Mouse (Mus musculus) mouse embryonic stem cell (cell line): ENCODE results near the gene Ubac2.

Source experiments
- in situ Hi-C, 2 experiments: fragments of 300-500 bp; cut with MboI; formaldehyde crosslinking; loops; 1 replicate in 1 of 2; 3 replicates in 1 of 2; pipeline ENCODE4 v1.14.3; 2019 to 2020; ENCODE audit warnings: low sequenced_read_pairs in 2 of 2, low pct_unique_long_range_greater_than_20kb in 1 of 2, mixed read lengths in 1 of 2; ENCODE audit not compliant: unreplicated experiment in 1 of 2

Gene Ubac2

GRCm38 (mm10) chr14:121881211-121881610 lies 2.8 kb downstream of the Ubac2 start:
- in situ Hi-C loops, result no loop called here

- in situ Hi-C loops, result no loop called here
These were observed 5.9 kb downstream of the Ubac2 start for GRCm38 (mm10) chr14:121884150-121884797.

GRCm38 (mm10) chr14:121893747-121894146 lies 15.3 kb downstream of the Ubac2 start:
- in situ Hi-C loops, result no loop called here

GRCm38 (mm10) chr14:121894511-121895135 lies 16.2 kb downstream of the Ubac2 start:
- in situ Hi-C loops, result no loop called here

GRCm38 (mm10) chr14:121895316-121895715 lies 16.9 kb downstream of the Ubac2 start:
- in situ Hi-C loops, result no loop called here

GRCm38 (mm10) chr14:121896126-121897090 lies 18.0 kb downstream of the Ubac2 start:
- in situ Hi-C loops, result no loop called here

- in situ Hi-C loops, result no loop called here
These were observed 19.4 kb downstream of the Ubac2 start for GRCm38 (mm10) chr14:121897773-121898172.

- in situ Hi-C loops, result no loop called here
These were observed 20.1 kb downstream of the Ubac2 start for GRCm38 (mm10) chr14:121898509-121898908.

- in situ Hi-C loops, result no loop called here
These were observed 20.7 kb downstream of the Ubac2 start for GRCm38 (mm10) chr14:121899071-121899470.

- in situ Hi-C loops, result no loop called here
These were observed 23.1 kb downstream of the Ubac2 start for GRCm38 (mm10) chr14:121901511-121901910.

- in situ Hi-C loops, result no loop called here
These were observed 25.0 kb downstream of the Ubac2 start for GRCm38 (mm10) chr14:121903381-121903876.

- in situ Hi-C loops, result no loop called here
These were observed 26.3 kb downstream of the Ubac2 start for GRCm38 (mm10) chr14:121904754-121905153.

GRCm38 (mm10) chr14:121906341-121906991 lies 28.0 kb downstream of the Ubac2 start:
- in situ Hi-C loops, result no loop called here

GRCm38 (mm10) chr14:121906992-121907681 lies 28.7 kb downstream of the Ubac2 start:
- in situ Hi-C loops, result no loop called here

GRCm38 (mm10) chr14:121909868-121910267 lies 31.4 kb downstream of the Ubac2 start:
- in situ Hi-C loops, result no loop called here

GRCm38 (mm10) chr14:121912501-121912900 lies 34.1 kb downstream of the Ubac2 start:
- in situ Hi-C loops, result no loop called here

GRCm38 (mm10) chr14:121915143-121915542 lies 36.7 kb downstream of the Ubac2 start:
- in situ Hi-C loops, result no loop called here

- in situ Hi-C loops, result no loop called here
These were observed 37.2 kb downstream of the Ubac2 start, which contains the start of gene Gpr18 for GRCm38 (mm10) chr14:121915621-121916020. Gpr18 (minus strand) TSS chr14:121915781.
